Mouse (Mus musculus) C2C12 (cell line): ENCODE measurements at regions not wholly inside any gene's neighbourhood (a gene's known extent, or its start where the extent isn't known, plus 50 kb on each side); places are given as distances from the start of the nearest gene placed in this dataset.

ENCODE experiments used
- CTCF ChIP-seq: IDR thresholded peaks from one replicate; pipeline ENCODE4 v1.5.1; 2011; ENCODE audit not compliant: control insufficient read depth, insufficient read depth, insufficient read length
- MYOD1 ChIP-seq: IDR thresholded peaks from one replicate; pipeline ENCODE4 v1.6.1; 2011; ENCODE audit warnings: low read depth; ENCODE audit not compliant: control insufficient read depth, insufficient read length
- USF1 ChIP-seq: IDR thresholded peaks from one replicate; pipeline ENCODE4 v1.6.1; 2011; ENCODE audit warnings: low read depth, mild to moderate bottlenecking, control low read depth, moderate library complexity

GRCm38 (mm10) chr14:68973636-68974101 lies 320.4 kb downstream of the Synb start:
- TF ChIP-seq USF1 (no peak), CTCF (no peak), MYOD1 (no peak)
